Mouse (Mus musculus) urinary bladder, postnatal 0 days (tissue): ENCODE measurements around the gene Klrb1. TPM values are rescaled to one million over a fixed set of nuclear protein-coding genes. Genes with fewer than 3 reads are reported as not detected.

Experiments
- polyA plus RNA-seq: library from polyadenylated mRNA; unstranded; fragments of >200 nt; fragmentation: Nextera tagmentation; extraction: Ambion mirVana; gene quantifications from 2 replicates; pipeline ENCODE4 v1.2.1, GENCODE M21; 2015

Klrb1 gene
- not detected in 2 replicates for polyA plus RNA-seq

DNA sequence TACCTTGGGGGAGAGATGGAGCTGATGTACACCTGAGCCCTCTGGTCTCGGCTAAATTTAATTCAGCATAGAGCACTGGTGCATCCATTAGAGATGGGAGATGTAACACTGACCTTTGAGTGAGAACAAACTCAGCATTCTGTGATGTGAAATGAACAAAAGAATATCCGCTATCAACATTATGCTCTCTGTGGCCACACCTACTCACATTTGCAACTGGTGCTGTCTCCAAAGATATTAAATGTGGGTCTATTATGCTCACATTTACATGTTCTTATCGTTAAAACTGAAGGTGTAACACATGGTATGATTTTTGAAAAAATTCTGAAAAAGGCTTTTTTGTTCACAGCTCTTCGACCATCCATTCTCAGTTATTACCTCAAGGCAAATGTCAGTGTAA lies at the start of gene Klrb1:
Gene Klrb1, minus strand, starts transcription at position 101 of the 400 bp plus-strand sequence.

DNA sequence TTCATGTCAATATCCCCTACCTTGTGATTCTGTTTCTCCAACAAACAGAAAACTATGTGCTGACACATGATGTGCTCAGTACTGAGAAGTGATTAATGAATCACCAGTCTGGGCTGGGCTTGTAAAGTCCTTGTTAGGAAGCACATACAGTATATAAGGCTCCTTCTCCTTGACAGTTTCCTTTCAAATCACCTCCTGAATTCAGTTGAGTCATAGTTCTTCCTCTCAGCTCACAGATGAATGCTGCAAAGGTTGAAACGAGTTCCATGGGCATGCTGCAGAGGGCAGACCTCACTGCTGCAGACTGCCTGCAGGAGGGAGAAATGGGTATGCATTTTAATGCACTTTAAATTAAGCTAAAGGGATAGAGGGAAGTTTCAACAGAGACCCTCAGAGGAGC lies 60.7 kb downstream of the Klrb1 start, which contains the start of gene Clec2h:
Gene Clec2h, plus strand, starts transcription at position 180 of the 400 bp plus-strand sequence.

Other genes with a start within 250 kb of the Klrb1 start
- gene Pzp, start 196.3 kb downstream of the Klrb1 start, polyA plus RNA-seq: 0.15 and 1.6 TPM in 2 replicates
- not detected in 2 replicates for gene A2ml1, start 141.5 kb downstream of the Klrb1 start, polyA plus RNA-seq
- gene Klrb1a, start 99.5 kb downstream of the Klrb1 start, polyA plus RNA-seq: not detected in 2 replicates
- gene Clec2h, start 60.7 kb downstream of the Klrb1 start, polyA plus RNA-seq: not detected in 2 replicates
- gene Klrb1c, start 66.2 kb upstream of the Klrb1 start, polyA plus RNA-seq: not detected in 2 replicates
- not detected in 2 replicates for gene Gm44511, start 103.3 kb upstream of the Klrb1 start, polyA plus RNA-seq
- gene Klrb1b, start 103.3 kb upstream of the Klrb1 start, polyA plus RNA-seq: 0.08 TPM in 1 of 2 replicates, not detected in the other
- 0.11 and 0.16 TPM in 2 replicates for gene Clec2i, start 164.5 kb upstream of the Klrb1 start, polyA plus RNA-seq
- gene BC035044, start 168.1 kb upstream of the Klrb1 start, polyA plus RNA-seq: 0.13 TPM in 2 replicates
- gene Clec2g, start 211.3 kb upstream of the Klrb1 start, polyA plus RNA-seq: 0.16 and 0.26 TPM in 2 replicates